Mouse (Mus musculus): Measurements from ENCODE around the gene Rab6a.

The Rab6a gene

DNA sequence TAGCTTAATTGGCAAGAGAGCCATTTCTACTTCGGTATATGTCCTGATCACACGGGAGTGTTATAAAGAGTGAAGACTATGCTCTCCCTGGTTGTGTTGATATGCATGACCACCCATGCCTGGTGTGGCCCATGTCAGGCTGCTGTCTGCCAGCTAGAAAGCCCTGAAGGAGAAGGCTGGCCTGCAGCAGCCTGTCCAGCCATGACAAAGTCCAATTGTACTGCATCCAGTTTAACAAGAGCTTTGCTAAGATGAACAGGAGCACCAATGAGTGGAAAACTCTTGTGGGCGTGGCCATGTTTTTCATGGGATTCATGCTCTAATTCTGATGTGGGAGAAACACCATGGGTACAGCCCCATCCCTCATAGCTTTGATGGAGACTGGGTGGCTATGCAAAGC is 17.3 kb downstream of the Rab6a start:
- no peak for DNase-seq (ENCODE audit: low spot score)

DNA sequence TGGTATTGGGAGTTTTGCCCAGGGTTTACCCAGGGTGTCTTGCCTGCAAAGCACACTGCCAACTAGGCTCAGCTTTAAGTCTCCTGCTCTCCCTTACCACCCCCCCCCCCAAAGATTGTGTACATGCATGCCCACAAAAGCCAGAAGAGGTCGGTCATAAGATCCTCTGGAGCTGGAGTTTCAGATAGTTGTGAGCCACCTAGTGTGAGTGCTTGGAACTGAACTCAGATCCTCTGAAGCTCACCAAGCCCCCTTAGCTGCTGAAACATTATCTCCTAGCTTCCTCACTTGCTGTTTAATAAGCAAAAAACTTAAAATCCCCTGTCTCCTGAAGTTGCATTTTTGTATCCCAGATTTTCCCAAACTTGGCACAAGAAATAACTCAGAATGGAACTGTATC is 30.4 kb downstream of the Rab6a start:
- DNase-seq (ENCODE audit: low spot score) = no peak

DNA sequence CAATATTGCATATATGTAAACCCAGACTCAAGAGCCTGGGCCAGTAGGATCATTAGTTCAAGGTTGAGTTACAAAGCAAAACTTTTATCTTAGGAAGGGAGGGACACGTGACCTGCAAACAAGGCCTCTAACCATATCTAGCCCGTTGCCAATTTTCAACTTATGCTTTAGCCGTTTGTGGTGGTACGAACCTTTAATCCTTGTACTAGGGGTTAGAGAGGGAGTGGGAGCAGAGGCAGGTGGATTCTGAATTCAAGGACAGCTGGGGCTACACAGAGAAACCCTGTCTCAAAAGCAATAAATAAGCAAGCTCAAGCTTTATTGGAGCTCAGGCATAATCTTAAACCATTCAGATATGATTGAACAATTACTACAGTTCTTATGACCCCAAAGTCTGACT is 35.2 kb downstream of the Rab6a start:
- no peak for DNase-seq (ENCODE audit: low spot score)

DNA sequence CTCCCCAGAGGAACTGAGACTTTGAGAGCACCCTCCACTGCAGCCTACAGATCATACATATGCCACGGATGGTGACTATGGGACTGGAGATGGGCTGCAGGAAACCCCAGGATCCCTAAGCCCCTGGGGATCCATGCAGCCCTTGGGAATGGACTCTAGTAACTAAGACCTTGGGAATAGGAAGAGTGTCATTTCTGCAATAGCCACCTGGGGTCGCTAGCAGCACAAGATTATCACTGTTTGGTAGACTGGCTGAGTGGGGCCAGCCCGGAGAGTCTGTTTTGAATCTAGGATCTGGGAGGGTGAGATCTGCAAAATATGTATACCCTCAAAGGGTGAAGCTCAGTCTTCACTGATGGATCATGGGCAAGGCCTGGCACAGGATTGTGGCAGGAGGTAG is 37.9 kb downstream of the Rab6a start:
- peak; percentile 76 for DNase-seq (ENCODE audit: low spot score)

DNA sequence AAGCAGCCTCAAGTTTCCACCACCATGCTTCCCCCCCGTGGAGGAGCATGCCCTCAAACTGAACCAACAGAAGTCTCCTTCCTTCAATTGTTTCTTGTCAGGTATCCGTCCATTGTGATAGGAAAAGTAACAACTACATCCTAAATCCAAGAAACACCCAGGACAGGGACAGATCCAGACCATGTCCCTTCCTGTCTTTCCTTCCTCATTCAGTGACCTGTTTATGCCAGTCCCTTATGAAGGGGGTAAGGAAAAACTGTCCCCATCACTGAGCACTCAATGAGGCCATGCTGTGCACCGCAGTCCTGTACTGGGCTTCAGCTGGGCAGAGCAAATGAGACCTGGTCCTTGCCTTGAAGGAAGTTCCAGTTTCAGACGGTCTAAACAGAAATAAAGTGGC is 41.9 kb downstream of the Rab6a start:
- no peak for DNase-seq (ENCODE audit: low spot score)

DNA sequence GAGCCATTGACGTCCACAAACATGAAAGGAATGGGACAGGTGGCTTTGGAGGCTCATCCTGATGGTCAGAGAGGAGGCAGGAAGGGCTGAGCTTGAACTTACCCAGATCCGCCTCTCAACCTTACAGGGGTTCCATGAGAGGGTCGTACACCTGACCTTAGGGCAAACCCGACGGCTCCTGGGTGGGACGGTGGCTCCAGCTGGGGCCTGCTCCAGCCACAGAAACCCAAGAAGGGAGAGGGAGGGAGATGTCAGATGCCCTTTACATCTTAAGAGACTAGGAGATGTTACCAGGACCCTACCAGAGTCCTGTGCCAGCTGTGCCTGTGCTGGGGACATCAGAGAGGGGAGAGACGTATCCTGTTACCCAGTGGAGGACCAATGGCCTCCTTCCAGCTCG is 42.6 kb downstream of the Rab6a start:
- no peak for DNase-seq (ENCODE audit: low spot score)

DNA sequence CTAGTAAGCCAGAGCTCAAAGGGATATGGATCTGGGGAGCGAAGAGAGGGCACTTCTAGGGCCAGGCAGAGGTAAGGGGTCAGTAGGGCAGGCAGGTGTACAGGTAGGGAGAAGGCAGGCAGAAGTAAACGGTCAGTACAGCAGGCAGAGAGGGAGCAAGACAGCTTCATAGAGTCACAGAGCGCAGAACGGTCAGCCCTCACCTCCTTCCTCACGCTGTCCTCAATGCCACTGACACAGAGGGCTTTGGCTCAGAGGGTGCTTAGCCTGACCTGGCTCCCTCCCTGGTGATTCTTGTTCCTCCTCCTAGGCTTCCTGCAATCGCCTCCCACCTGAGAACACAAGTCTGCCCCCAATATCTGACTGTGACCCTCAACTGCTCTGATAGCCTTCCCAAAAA is 43.2 kb downstream of the Rab6a start:
- no peak for DNase-seq (ENCODE audit: low spot score)

DNA sequence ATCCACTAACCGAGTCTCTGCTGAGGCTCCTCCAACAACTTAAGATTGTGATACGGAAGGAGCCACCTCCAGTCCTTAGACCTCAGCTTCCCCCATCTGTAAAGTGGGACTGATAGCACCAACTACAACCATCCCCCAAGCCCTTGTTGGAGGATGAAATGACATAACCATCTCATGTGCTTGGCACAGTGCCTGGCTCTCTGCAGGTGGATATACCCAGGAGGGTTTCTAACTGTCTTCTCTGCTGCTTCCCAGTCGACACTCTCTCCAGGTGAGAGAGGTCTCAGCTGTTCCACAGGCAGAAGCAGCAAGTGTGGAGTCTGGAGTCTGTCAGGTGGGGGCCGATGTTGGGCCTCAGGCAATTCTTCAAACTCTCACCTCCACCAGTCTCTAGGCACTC is 43.8 kb downstream of the Rab6a start:
- no peak for DNase-seq (ENCODE audit: low spot score)

DNA sequence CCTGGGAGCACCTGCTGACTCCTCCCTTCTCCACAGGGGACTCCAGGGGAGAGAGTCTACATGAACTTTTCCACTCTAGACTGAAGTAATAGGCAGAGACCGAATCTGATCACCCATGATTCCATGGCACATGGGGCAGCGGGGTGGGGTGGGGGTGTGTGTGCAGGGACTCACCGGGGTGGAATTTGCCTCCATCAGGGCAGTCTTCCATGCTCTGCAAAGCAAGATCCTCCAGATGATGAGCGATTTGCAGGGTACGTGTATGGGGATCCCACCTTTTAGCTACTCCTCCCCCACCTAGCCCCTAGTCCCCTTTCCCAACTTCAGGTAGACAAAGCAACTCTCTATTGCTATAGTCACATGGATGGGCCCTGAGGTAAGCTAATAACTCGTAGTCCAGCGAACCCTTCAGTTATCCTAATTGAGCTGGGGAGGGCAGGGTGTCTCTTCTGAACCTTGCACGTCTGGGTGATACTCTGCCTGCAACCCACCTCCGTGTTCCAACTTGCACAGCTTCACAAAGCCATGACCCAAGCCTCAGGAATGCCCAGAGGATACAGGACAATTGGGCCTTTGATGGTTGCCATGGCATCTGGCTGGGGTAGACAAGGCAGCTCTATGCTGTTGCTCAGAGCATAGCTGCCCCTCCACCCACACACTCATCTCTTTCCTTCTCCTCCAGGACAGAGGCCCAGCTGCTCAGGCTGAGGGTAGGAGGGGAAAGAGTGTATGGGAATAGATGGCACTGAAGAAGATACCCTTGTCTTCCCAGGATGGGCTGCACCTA is 46.5 kb downstream of the Rab6a start:
- DNase-seq (ENCODE audit: low spot score) = peak; percentile 35

DNA sequence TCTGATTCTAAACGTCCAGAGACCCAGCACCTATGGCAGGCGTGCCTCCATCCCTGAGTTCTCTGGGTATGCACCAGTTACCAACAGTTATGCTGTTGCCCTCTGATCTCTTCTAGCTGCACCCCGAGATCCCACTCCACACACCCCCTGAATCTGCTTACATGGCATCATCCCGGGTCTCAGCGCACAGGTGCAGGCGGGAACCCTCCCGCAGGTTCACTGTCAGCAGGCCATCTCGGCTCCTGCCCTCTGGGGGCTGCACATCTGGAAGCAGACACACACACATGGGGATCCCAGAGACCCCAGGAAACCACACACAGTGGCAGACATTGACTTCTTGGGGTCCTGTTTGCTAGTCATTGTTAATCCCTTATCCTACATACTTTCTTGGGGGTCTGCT is 47.2 kb downstream of the Rab6a start:
- peak; percentile 36 for DNase-seq (ENCODE audit: low spot score)

DNA sequence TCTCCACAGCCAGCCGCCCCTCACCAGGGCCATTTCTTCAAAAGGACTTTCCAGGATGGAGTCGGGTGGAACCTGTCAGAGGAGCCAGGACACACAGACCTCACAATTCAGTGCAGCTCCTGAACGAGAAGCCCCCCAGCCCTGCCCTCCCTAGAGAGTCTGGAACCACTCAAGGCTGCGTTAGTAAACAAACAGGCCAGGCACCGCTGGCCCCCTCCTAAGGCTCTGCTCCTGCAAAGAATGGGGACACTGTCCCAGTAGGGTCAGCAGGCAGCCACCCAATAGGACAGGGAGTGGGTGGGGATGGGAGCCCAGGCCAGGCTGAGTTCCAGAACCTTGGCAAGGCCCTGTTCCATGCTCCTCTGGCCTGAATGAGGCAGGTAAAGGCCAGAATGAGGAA is 49.5 kb downstream of the Rab6a start:
- no peak for DNase-seq (ENCODE audit: low spot score)

DNA sequence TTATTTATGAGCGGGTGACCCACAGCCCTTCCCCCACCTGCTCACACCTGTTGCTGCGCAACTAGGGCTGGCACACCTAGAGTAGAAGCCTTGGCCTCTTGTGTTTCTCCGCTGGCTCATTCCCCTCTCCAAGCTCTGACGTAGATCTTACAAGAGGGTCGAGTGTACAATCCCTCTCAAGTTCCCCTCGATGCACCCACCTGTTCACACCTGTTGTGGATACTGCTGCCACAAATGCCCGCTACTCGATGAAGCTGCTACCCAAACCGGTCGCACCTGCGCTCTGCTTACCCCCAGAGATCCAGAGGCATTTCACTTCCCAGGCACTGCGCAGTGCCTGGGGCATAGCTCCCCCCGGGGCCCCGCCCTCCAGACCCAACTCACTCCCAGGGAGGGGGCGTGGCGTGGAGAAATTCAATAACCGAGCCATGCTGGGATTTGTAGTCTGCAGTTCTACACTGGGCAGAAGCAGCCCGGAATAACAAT is 50.9 kb downstream of the Rab6a start:
- peak; percentile 70 for DNase-seq (ENCODE audit: low spot score)

DNA sequence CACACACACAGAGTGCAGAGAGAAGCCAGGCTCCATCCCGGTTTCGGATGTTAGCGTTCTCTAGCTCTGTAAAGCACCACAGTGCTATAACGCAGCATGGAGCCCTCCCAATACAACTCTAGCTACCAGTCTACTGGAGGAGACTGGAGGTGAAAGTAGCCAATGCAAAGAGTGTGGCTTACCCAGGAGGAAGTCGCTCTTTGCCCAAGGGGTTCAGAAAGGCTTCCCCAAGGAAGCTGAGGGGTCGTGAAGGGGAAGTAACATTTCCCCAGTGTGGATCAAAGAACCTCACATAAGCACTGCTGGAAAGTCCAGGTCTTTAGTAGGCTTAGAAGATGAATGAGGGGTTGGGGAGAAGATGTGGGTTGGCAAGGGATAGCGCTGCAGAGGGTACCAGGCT is 54.1 kb downstream of the Rab6a start:
- DNase-seq (ENCODE audit: low spot score) = no peak

DNA sequence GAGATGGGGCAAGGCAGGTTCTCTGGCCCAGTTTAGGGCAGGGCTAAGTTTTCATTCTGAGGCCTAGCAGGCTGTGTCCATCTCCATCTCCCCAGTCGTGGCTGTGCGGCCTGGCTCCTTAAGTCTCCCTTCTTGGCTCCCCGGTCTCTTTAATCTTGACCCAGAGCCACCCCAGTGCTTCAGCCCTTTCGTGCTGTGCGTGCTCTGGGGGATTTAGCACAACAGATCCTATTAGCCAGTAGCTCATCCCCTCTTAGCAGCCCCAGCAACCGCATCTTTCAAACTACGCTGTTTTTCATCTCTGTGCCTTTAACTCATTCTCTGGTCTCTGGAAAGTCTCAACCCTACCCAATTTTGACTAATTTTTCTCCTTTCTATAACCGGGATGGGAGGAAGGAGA is 55.0 kb downstream of the Rab6a start, which contains the start of gene Plekhb1:
Plekhb1 (minus strand) TSS at position 184 of the 400 bp plus-strand sequence.
- no peak for DNase-seq (ENCODE audit: low spot score)

DNA sequence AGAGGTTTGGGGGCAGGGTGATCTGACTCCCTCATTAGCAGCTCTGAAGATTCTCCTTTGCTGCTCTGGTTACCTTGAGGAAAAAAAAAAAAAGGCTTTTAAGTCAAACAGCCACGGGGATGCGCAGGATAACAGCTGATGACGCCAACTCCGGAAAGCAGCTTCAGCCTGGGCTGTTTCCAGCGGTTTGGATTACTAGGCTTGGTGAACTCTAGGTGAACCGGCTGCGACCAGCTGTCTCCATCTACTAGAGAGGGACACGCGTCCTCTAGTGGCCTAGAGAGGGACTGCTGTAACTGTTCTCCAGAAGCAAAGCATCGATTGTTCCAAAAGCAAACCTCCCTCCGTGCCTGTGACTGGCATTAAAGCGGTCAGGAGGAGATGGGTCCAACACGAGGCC is 56.0 kb downstream of the Rab6a start:
- DNase-seq (ENCODE audit: low spot score) = peak; percentile 94

DNA sequence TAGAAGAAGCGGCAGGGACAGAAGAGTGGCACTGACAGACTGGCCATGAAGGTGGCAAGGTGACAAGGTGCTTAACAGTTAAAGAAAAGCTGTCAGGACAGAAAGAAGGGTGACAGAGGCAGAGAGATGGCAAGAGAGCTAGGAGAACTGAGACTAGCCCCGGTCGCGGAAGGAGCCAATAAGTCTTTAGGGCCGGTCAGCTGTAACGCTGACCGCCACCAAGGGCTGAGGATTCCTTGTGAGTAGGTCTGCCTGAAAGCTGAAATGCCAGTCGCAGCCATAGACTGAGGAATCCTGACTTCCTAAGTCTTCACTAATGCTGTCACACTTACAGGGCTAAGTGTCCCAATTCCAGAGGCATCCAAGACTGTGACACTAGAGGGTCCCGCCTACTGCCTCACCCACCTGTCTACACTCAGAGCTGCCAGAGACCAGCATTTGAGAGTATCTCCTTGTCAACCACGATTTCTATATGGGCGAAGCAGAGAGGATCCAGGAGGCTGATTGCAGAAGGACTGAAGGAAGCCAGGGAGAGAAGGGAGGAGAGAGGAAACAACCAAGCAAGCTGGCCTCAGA is 56.6 kb downstream of the Rab6a start:
- no peak for DNase-seq (ENCODE audit: low spot score)

DNA sequence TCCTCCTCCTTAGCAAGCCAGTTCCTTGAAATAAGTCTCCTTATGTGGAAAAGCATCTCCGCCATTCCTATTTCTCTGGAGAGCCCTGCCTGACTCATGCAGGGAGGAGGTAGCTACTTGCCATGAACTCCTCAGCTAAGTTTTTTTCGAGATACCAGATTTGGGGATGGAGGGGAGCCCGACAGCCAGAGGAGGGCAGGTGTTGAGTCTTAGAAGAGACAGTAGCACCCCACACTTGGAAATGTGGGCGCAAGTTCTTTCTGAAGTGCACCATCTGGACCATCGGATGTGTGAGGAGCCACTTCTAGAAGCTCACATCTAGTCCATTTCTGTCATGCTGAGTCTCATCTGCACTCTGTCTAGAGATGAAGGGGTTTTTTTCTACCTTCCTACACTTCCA is 63.4 kb downstream of the Rab6a start:
- no peak for DNase-seq (ENCODE audit: low spot score)

DNA sequence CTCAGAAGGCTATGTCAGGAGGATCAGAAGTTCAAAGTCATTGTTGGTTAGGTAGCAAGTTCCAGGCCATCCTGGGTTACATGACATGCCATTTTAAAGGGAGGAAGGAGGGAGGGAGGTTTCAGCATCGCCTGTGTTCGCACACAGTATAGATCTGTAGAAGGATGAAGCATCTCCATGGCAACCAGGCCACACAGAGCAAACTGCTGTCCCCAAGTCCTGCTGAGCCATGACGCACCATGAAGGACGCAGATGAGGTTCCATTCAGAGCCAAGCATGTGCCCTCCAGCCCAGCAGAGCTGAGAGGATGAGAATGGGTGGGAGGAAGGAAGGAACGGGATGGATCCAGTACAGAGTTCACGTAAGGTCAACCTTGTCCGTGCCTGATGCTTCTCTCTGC is 66.2 kb downstream of the Rab6a start:
- no peak for DNase-seq (ENCODE audit: low spot score)

DNA sequence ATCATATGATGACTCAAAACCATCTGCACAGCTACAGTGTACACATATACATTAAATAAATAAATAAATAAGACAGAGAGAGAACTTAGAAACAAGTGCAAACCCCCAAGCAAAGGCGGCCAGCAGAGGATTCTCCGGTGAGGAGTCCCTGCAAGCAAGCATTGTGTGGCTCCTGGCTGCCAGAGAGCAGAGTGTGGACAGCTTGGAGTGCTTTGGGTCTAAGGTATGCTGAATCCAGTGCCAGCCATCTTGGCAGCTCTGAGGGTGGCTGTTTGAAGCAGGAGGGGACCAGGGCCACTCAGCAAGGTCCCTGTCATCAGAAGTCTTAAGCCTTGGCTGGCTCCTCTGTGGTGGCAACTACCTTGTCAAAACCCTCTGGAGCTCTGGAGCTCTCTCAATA is 67.7 kb downstream of the Rab6a start:
- no peak for DNase-seq (ENCODE audit: low spot score)

DNA sequence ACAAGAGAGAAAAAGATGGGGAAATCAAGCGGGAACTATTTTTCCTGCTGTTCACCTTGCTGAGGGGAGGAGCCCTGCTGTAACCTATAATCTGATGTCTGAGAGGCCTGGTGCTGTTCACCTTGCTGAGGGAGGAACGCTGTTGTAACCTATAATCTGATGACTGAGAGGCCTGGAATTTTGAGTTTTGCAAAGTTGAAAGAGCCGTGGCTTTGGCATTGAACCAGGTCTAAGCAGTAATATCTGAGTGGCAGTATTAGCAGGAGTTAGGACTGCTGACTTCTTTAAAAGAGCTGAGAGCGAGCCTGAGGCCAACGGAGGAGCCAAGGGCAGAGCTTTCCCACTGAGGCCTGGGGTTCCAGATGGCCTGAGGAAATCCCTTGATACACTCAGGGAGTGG is 70.8 kb downstream of the Rab6a start:
- no peak for DNase-seq (ENCODE audit: low spot score)

DNA sequence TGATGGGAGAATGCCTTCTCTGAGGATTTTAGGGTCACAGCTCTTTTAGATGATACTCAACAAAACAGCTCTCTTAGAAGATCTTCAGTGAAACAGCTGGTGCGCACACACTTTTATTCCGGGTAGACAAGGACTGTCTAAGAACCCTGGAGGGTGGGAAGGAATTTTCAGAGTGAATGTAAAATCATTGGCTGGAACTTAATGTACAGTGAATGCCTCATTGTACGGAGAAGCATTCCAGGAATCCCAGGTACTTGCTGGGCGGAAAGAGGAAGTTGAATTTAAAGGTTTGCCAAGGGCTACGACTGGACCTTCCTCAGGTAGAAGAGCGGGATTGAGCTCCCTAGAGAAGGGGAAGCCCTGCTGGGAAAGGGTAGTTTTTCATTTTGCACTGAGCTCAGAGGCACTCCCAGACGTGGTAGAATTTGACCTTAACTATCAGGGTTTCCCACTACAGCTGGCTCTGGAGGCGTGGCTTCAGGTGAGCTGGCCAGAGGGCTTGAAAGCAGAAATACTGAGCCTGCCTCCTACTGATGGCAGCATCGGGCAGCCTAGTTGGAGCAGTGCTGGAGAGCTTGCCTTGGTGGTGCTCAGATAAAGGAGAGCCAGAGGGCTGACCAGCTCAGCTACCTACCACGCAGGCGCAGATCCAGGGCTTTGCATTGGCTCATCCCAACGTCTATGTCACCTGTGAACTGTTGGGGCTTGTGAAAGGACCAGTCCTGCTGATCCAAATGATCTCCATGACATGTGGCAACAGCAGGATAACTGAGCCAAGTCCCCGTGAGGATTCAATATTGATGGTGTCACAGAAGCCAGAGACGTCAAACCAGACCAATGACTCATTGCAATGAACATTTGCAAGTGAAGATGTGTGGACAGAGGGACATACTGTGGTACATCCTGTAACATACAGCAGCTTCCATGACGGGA is 72.0 kb downstream of the Rab6a start:
- no peak for DNase-seq (ENCODE audit: low spot score)

DNA sequence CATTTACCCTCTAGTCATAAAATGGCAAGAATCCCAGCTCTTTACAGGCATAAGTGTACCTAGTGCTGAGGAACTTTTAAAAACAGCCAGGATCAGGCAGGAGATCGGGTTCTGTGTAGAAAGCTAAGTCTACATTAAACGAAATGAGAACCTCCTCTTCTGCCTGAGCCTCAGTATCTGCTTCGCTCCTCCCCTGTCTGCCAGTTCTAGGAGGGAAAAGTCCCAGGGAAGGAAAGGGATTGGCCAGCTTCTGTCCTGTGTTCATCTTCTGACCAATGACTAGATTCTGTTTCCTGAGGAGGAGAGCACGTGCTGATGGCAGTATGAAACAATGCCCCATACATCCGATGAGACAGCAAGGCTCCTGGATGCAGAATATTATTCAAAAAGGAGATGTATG is 73.9 kb downstream of the Rab6a start:
- DNase-seq (ENCODE audit: low spot score) = no peak

DNA sequence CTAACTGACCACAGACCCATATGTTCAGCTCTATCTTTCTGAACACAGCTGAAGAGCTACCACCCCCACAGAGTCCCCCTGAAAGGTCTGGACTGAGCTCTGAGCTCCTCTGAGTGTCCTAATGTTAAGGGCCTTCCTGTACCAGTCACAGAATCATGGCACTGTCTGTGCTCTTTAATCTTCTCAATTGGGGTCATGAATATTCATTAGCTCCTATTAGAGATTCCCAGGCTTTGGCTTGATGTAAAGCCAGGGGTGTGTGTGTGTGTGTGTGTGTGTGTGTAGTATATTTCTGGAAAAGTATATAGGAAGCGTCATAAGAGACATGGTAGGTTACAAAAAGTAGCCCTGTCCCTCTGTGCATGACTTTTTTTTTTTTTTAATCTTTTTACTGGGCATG is 76.0 kb downstream of the Rab6a start:
- DNase-seq (ENCODE audit: low spot score) = no peak

Measured in testis, postnatal 10 days (tissue).